Mouse (Mus musculus): ENCODE results near the gene Tsen2. TPM values are rescaled to one million over a fixed set of nuclear protein-coding genes. Genes with fewer than 3 reads are reported as not detected.

Tsen2 gene
- polyA plus RNA-seq, 1 experiment from 2014 or later = 32.9 TPM

- Histone ChIP-seq H3K27ac (no peak overlapping the region), H3K36me3 (peaks cover 23% of the 10 kb centered on the region), H3K9ac (replicated peaks) (no peak overlapping the region), H3K4me1 (replicated peaks) (no peaks in the 10 kb centered on the region), H3K4me2 (replicated peaks) (no peak overlapping the region), H3K27me3 (no peaks in the 10 kb centered on the region), H3K9me3 (no peaks in the 10 kb centered on the region), H3K4me3 (replicated peaks) (no peak overlapping the region)
- ATAC-seq = no peak
- WGBS = 75% methylated on average over 3 of the region's 3 CpGs
Measured at GRCm38 (mm10) chr6:115584176-115584575, 39.7 kb downstream of the Tsen2 start.

GRCm38 (mm10) chr6:115586321-115586720 lies 41.9 kb downstream of the Tsen2 start:
- no peak overlapping the region for H3K9ac ChIP-seq (replicated peaks)
- H3K27me3 ChIP-seq = no peaks in the 10 kb centered on the region
- WGBS = 88% methylated on average over 10 of the region's 10 CpGs
- H3K4me1 ChIP-seq (replicated peaks) = no peaks in the 10 kb centered on the region
- peaks cover 5% of the 10 kb centered on the region for H3K36me3 ChIP-seq
- H3K27ac ChIP-seq = no peak overlapping the region
- no peak for ATAC-seq
- H3K4me2 ChIP-seq (replicated peaks) = no peak overlapping the region
- H3K9me3 ChIP-seq = no peaks in the 10 kb centered on the region
- H3K4me3 ChIP-seq (replicated peaks) = no peak overlapping the region

- no peak overlapping the region for H3K27ac ChIP-seq
- H3K9ac ChIP-seq (replicated peaks) = no peak overlapping the region
- ATAC-seq = no peak
- H3K4me3 ChIP-seq (replicated peaks) = no peak overlapping the region
- H3K4me2 ChIP-seq (replicated peaks) = no peak overlapping the region
- H3K9me3 ChIP-seq = no peaks in the 10 kb centered on the region
- no peaks in the 10 kb centered on the region for H3K4me1 ChIP-seq (replicated peaks)
- no peaks in the 10 kb centered on the region for H3K36me3 ChIP-seq
- no peaks in the 10 kb centered on the region for H3K27me3 ChIP-seq
- WGBS = 90% methylated on average over 19 of the region's 19 CpGs
Measured at GRCm38 (mm10) chr6:115591692-115592359, 47.4 kb downstream of the Tsen2 start.

GRCm38 (mm10) chr6:115592458-115592857 lies 48.0 kb downstream of the Tsen2 start, which contains the start of gene Mkrn2os:
Mkrn2os (minus strand) TSS chr6:115592576.
- 67% methylated on average over 5 of the region's 5 CpGs for WGBS

GRCm38 (mm10) chr6:115593252-115593651 lies 48.8 kb downstream of the Tsen2 start:
- Histone ChIP-seq H3K4me3 (replicated peaks) (no peak overlapping the region), H3K9me3 (no peaks in the 10 kb centered on the region), H3K4me1 (replicated peaks) (no peaks in the 10 kb centered on the region), H3K9ac (replicated peaks) (no peak overlapping the region), H3K36me3 (no peaks in the 10 kb centered on the region), H3K27me3 (no peaks in the 10 kb centered on the region), H3K4me2 (replicated peaks) (no peak overlapping the region), H3K27ac (no peak overlapping the region)
- 73% methylated on average over 4 of the region's 4 CpGs for WGBS
- no peak for ATAC-seq

More at GRCm38 (mm10) chr6:115592458-115592857, 48.0 kb downstream of the Tsen2 start, which contains the start of gene Mkrn2os:
- no peak for ATAC-seq
- Histone ChIP-seq H3K9me3 (no peaks in the 10 kb centered on the region), H3K27ac (no peak within 1 kb of the TSS), H3K4me3 (replicated peaks) (no peak within 1 kb of the TSS), H3K9ac (replicated peaks) (no peak within 1 kb of the TSS), H3K4me1 (replicated peaks) (no peaks in the 10 kb centered on the region), H3K27me3 (no peaks in the 10 kb centered on the region), H3K4me2 (replicated peaks) (no peak within 1 kb of the TSS), H3K36me3 (no peaks in the 10 kb centered on the region)

GRCm38 (mm10) chr6:115594463-115594862 lies 50.0 kb downstream of the Tsen2 start:
- Histone ChIP-seq H3K27me3 (no peaks in the 10 kb centered on the region), H3K4me1 (replicated peaks) (no peaks in the 10 kb centered on the region), H3K36me3 (no peaks in the 10 kb centered on the region), H3K4me2 (replicated peaks) (no peak overlapping the region), H3K27ac (no peak overlapping the region), H3K9me3 (no peaks in the 10 kb centered on the region), H3K9ac (replicated peaks) (no peak overlapping the region), H3K4me3 (replicated peaks) (no peak overlapping the region)
- WGBS = 90% methylated on average over 3 of the region's 3 CpGs
- ATAC-seq = no peak

DNA sequence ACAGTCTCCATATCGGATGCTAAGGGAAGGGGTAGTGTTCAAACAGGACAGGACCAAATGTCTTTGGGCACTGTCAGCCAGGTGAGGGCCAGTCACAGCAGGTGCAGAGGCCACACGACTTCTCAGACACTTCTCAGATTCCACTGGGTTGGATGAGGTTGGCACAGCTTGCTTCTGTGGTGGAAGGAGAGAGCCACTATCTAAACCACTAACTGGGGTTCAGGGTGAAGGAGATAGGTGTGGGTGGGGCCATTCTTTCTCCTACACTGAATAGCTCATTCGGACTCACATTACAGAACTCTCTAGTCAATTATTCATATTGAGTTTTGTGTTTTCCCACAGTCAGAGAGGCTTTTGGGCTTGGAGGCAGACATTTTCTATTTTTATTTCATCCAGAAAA lies 51.2 kb downstream of the Tsen2 start:
- H3K4me2 ChIP-seq (replicated peaks) = no peak overlapping the region
- H3K9ac ChIP-seq (replicated peaks) = no peak overlapping the region
- H3K27ac ChIP-seq = no peak overlapping the region
- no peaks in the 10 kb centered on the region for H3K36me3 ChIP-seq
- H3K27me3 ChIP-seq = no peaks in the 10 kb centered on the region
- H3K4me1 ChIP-seq (replicated peaks) = no peaks in the 10 kb centered on the region
- no peak overlapping the region for H3K4me3 ChIP-seq (replicated peaks)
- ATAC-seq = no peak
- whole genome bisulfite sequencing = 69% methylated on average over 3 of the region's 3 CpGs
- H3K9me3 ChIP-seq = no peaks in the 10 kb centered on the region

- no peak overlapping the region for H3K27ac ChIP-seq
Measured at GRCm38 (mm10) chr6:115601322-115601714, 56.9 kb downstream of the Tsen2 start.

GRCm38 (mm10) chr6:115601715-115602523 lies 57.5 kb downstream of the Tsen2 start, which contains the start of gene Mkrn2:
Mkrn2 (plus strand) TSS chr6:115601902.
- peak within 1 kb of the TSS; percentile 65 for H3K4me2 ChIP-seq (replicated peaks)
- H3K4me1 ChIP-seq (replicated peaks) = peaks cover 18% of the 10 kb centered on the region
- under 1% methylated on average over 57 of the region's 61 CpGs for WGBS
- H3K27ac ChIP-seq = peak within 1 kb of the TSS; percentile 77
- peaks cover 3% of the 10 kb centered on the region; the same call in 1 of the 2 replicates for H3K36me3 ChIP-seq
- H3K9me3 ChIP-seq = no peaks in the 10 kb centered on the region
- peak; percentile 94 for ATAC-seq
- H3K4me3 ChIP-seq (replicated peaks) = peak within 1 kb of the TSS; percentile 82
- H3K27me3 ChIP-seq = no peaks in the 10 kb centered on the region
- peak within 1 kb of the TSS; percentile 86 for H3K9ac ChIP-seq (replicated peaks)

More at GRCm38 (mm10) chr6:115601322-115601714, 56.9 kb downstream of the Tsen2 start:
- WGBS = 67% methylated on average over 4 of the region's 4 CpGs
- Histone ChIP-seq H3K4me1 (replicated peaks) (peaks cover 15% of the 10 kb centered on the region), H3K9me3 (no peaks in the 10 kb centered on the region), H3K27me3 (no peaks in the 10 kb centered on the region), H3K36me3 (peaks cover 2% of the 10 kb centered on the region; the same call in 1 of the 2 replicates), H3K9ac (replicated peaks) (no peak overlapping the region), H3K4me3 (replicated peaks) (peak overlapping the region; percentile 82), H3K4me2 (replicated peaks) (peak overlapping the region; percentile 65)
- ATAC-seq = peak; percentile 37

DNA sequence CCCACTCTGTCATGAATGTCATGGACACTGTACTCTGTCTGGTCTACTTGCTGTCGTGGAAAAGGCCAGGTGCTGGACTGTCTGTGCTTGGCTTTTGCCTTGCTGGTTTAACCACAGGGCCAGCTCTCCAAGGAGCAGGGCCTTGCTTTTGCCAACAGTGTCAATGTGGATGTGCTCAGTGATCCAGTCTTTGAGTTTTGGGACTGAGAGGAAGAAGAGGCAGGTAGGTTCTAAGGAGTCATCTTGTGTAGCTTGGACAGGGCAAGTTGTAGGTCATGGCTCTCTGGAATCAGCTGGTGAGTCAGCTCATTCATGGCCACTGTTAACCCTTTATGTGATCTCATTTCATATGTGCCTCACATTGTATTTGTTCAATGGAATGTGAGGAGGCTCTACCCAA lies 62.0 kb downstream of the Tsen2 start:
- Histone ChIP-seq H3K9ac (replicated peaks) (no peak overlapping the region), H3K27me3 (no peaks in the 10 kb centered on the region), H3K4me3 (replicated peaks) (no peak overlapping the region), H3K4me2 (replicated peaks) (no peak overlapping the region), H3K27ac (no peak overlapping the region), H3K36me3 (peaks cover 22% of the 10 kb centered on the region), H3K9me3 (no peaks in the 10 kb centered on the region), H3K4me1 (replicated peaks) (peaks cover 24% of the 10 kb centered on the region)
- 95% methylated on average over 1 of the region's 1 CpGs for WGBS
- ATAC-seq = no peak

- no peak overlapping the region for H3K4me2 ChIP-seq (replicated peaks)
- no peak overlapping the region for H3K27ac ChIP-seq
- ATAC-seq = no peak
- H3K4me1 ChIP-seq (replicated peaks) = peaks cover 21% of the 10 kb centered on the region
- H3K36me3 ChIP-seq = peaks cover 31% of the 10 kb centered on the region
- WGBS = 67% methylated on average over 4 of the region's 4 CpGs
- no peaks in the 10 kb centered on the region for H3K9me3 ChIP-seq
- H3K9ac ChIP-seq (replicated peaks) = 0 out of 2 replicates have a peak overlapping the region, but pooled peaks have one; percentile 10
- H3K27me3 ChIP-seq = no peaks in the 10 kb centered on the region
- no peak overlapping the region for H3K4me3 ChIP-seq (replicated peaks)
Measured at GRCm38 (mm10) chr6:115607429-115607828, 63.0 kb downstream of the Tsen2 start.

DNA sequence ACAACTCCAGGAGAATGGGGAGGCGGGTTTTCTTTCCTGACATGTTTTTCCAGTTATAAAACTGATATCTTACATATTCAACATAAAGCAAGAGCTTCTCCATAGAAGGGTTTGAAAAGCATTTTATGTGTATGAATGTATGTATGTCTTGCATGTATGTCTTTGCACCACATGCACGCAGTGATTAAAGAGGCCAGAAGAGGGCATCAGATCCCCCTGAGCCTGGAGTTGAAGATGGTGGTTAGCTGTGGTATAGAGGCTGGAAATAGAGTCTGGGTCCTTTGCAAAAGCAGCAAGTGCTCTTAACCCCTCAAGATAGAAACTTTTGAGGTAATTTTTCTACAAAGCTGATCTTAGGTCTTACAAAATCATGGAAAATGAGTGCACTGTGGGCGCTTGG lies 64.7 kb downstream of the Tsen2 start:
- Histone ChIP-seq H3K4me3 (replicated peaks) (no peak overlapping the region), H3K27me3 (no peaks in the 10 kb centered on the region), H3K4me1 (replicated peaks) (peaks cover 11% of the 10 kb centered on the region; the same call in 1 of the 2 replicates), H3K27ac (no peak overlapping the region), H3K9ac (replicated peaks) (no peak overlapping the region), H3K4me2 (replicated peaks) (no peak overlapping the region), H3K36me3 (peaks cover 47% of the 10 kb centered on the region), H3K9me3 (no peaks in the 10 kb centered on the region)
- WGBS = 64% methylated on average over 3 of the region's 3 CpGs
- ATAC-seq = no peak

All from midbrain, embryonic 13.5 days (tissue).